Mouse (Mus musculus): ENCODE data around the gene 1700025G04Rik.

DNA sequence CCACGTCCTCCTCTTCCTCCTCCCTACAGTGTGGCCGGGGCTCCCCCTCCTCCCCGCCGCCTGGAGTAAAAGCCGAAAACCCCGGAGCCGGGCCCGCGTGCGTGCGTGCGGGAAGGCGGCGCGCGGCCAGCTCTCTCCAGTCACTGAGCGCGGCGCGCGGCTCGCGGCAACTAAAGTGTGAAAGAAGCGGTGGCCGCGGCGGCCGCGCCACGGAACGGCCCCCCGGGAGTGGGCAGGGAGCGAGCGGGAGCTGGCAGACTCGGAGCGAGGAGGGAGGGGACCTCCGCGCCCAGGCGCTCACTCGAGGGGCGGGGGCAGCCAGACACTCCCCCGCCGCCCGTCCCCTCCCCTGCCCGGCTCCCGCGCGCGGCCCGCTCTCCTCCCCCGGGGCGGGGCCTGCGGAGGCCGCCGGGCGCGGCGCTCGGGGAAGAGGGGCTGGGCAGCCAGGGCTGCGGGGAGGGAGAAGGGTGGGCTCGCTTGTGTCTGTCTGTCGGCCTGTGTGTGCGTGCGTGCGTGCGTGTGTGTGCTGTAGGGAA is at the start of gene 1700025G04Rik:
- no peak for TF ChIP-seq GATA1 (IDR thresholded peaks at IDR 0.05; ENCODE audit: low read length)
- TF ChIP-seq TAL1 (IDR thresholded peaks at IDR 0.05; ENCODE audit: low read length): no peak
